Mouse (Mus musculus) small intestine, adult 2 months (tissue): ENCODE measurements around the gene Man2a1.

Experiments used
- CTCF ChIP-seq: fragments of 200-500 bp; IDR thresholded peaks from 2 replicates; pipeline ENCODE4 v1.5.1; 2012; ENCODE audit warnings: low read depth, mild to moderate bottlenecking, control low read depth, inconsistent platforms, low read length, moderate library complexity, mixed read lengths; ENCODE audit not compliant: insufficient replicate concordance, insufficient read length; ENCODE audit errors: extremely low read depth
- POLR2A ChIP-seq: fragments of 200-500 bp; IDR thresholded peaks from 2 replicates; pipeline ENCODE4 v1.6.1; 2012; ENCODE audit warnings: low read depth, mild to moderate bottlenecking, control low read depth, inconsistent platforms, low read length, moderate library complexity

- TF ChIP-seq CTCF (no peak), POLR2A (no peak)
Observed at GRCm38 (mm10) chr17:64566435-64566834, 34.1 kb upstream of the Man2a1 start.
